Mouse (Mus musculus) spleen, adult 2 months (tissue): ENCODE data around the gene Afdn. TPM values are rescaled to one million over a fixed set of nuclear protein-coding genes. Genes with fewer than 3 reads are reported as not detected.

Source experiments
- DNase-seq, 2 experiments: peaks; one replicate each; pipeline versions ENCODE4 v3.0.0 to v3.0.0-alpha.2; 2012 to 2021; ENCODE audit warnings: low spot score in 2 of 2, low read depth in 1 of 2
- H3K27ac ChIP-seq: fragments of 200-500 bp; 2 replicates; pipeline ENCODE4 v1.5.1; 2012; ENCODE audit warnings: low read length, inconsistent platforms; ENCODE audit not compliant: insufficient read depth
- H3K27me3 ChIP-seq: fragments of 200-500 bp; 2 replicates; pipeline ENCODE4 v1.6.1; 2012; ENCODE audit warnings: mild to moderate bottlenecking, moderate library complexity, low read length, inconsistent platforms; ENCODE audit not compliant: control insufficient read depth, insufficient read depth
- H3K36me3 ChIP-seq: fragments of 200-500 bp; 2 replicates; pipeline ENCODE4 v1.6.1; 2012; ENCODE audit warnings: mild to moderate bottlenecking, low read length, inconsistent platforms; ENCODE audit not compliant: control insufficient read depth, insufficient read depth
- H3K4me1 ChIP-seq: fragments of 200-500 bp; 2 replicates; pipeline ENCODE4 v1.6.1; 2011; ENCODE audit warnings: inconsistent platforms; ENCODE audit not compliant: control insufficient read depth, insufficient read depth, insufficient read length
- H3K4me3 ChIP-seq: fragments of 200-500 bp; 2 replicates; pipeline ENCODE4 v1.5.1; 2011; ENCODE audit warnings: mild to moderate bottlenecking, inconsistent platforms; ENCODE audit not compliant: insufficient read depth, insufficient read length; ENCODE audit errors: extremely low read depth
- CTCF ChIP-seq: fragments of 200-500 bp; IDR thresholded peaks from 2 replicates; pipeline ENCODE4 v1.5.1; 2011; ENCODE audit warnings: mild to moderate bottlenecking, inconsistent platforms; ENCODE audit not compliant: insufficient read depth, insufficient read length, insufficient replicate concordance; ENCODE audit errors: extremely low read depth
- POLR2A ChIP-seq: fragments of 200-500 bp; IDR thresholded peaks from 2 replicates; pipeline ENCODE4 v1.6.1; 2011; ENCODE audit warnings: low read depth, low read length, inconsistent platforms
- WGBS: fragments of 180-500 bp; shearing (Covaris S2); methylation state at CpG from one replicate; pipeline ENCODE4 v1.1.7; 2018; 5-methylcytosine and 5-hydroxymethylcytosine counted together
- polyA plus RNA-seq: library from polyadenylated mRNA; depleted of rRNA; stranded (reverse); fragments of >200 nt; gene quantifications from 2 replicates; pipeline ENCODE4 v1.2.3, GENCODE M21; 2012

Afdn gene
- polyA plus RNA-seq, 1 experiment = 6.3 TPM

- Histone ChIP-seq H3K27ac (no peak overlapping the region), H3K4me1 (no peaks in the 10 kb centered on the region), H3K4me3 (no peak overlapping the region), H3K27me3 (no peaks in the 10 kb centered on the region), H3K36me3 (no peaks in the 10 kb centered on the region)
- no peak for DNase-seq
- TF ChIP-seq POLR2A = no peak
- TF ChIP-seq CTCF = no peak
- 83% methylated on average over 1 of the region's 1 CpGs for WGBS
Measured at GRCm38 (mm10) chr17:13855396-13855795, 95.1 kb downstream of the Afdn start.

- H3K4me3 ChIP-seq = no peak overlapping the region
- DNase-seq = no peak
- no peaks in the 10 kb centered on the region for H3K4me1 ChIP-seq
- H3K36me3 ChIP-seq = no peaks in the 10 kb centered on the region
- H3K27ac ChIP-seq = no peak overlapping the region
- WGBS = 89% methylated on average over 5 of the region's 5 CpGs
- no peak for TF ChIP-seq CTCF
- H3K27me3 ChIP-seq = no peaks in the 10 kb centered on the region
Measured at GRCm38 (mm10) chr17:13856429-13857090, 96.2 kb downstream of the Afdn start.

- no peak overlapping the region for H3K4me3 ChIP-seq
- DNase-seq = no peak
- TF ChIP-seq CTCF (no peak), POLR2A (no peak)
- no peaks in the 10 kb centered on the region for H3K36me3 ChIP-seq
- no peaks in the 10 kb centered on the region for H3K27me3 ChIP-seq
- H3K4me1 ChIP-seq = no peaks in the 10 kb centered on the region
- 90% methylated on average over 5 of the region's 5 CpGs for WGBS
- no peak overlapping the region for H3K27ac ChIP-seq
Measured at GRCm38 (mm10) chr17:13865340-13865739, 105.0 kb downstream of the Afdn start.

- Histone ChIP-seq H3K4me1 (no peaks in the 10 kb centered on the region), H3K36me3 (no peaks in the 10 kb centered on the region), H3K4me3 (no peak overlapping the region), H3K27me3 (no peaks in the 10 kb centered on the region), H3K27ac (no peak overlapping the region)
- WGBS = 84% methylated on average over 3 of the region's 3 CpGs
- TF ChIP-seq POLR2A (no peak), CTCF (no peak)
- DNase-seq = no peak
Measured at GRCm38 (mm10) chr17:13866951-13867351, 106.6 kb downstream of the Afdn start.

GRCm38 (mm10) chr17:13867475-13867874 is 107.1 kb downstream of the Afdn start:
- no peak overlapping the region for H3K4me3 ChIP-seq
- H3K27me3 ChIP-seq = no peaks in the 10 kb centered on the region
- H3K27ac ChIP-seq = no peak overlapping the region
- no peaks in the 10 kb centered on the region for H3K4me1 ChIP-seq
- no peak for DNase-seq
- H3K36me3 ChIP-seq = no peaks in the 10 kb centered on the region
- TF ChIP-seq CTCF = no peak
- TF ChIP-seq POLR2A = no peak
- 75% methylated on average over 6 of the region's 6 CpGs for WGBS

GRCm38 (mm10) chr17:13870236-13870635 is 109.9 kb downstream of the Afdn start:
- Histone ChIP-seq H3K36me3 (no peaks in the 10 kb centered on the region), H3K4me1 (no peaks in the 10 kb centered on the region), H3K27me3 (no peaks in the 10 kb centered on the region), H3K27ac (no peak overlapping the region), H3K4me3 (no peak overlapping the region)
- TF ChIP-seq CTCF = no peak
- 78% methylated on average over 1 of the region's 1 CpGs for WGBS
- DNase-seq = no peak

GRCm38 (mm10) chr17:13874245-13874644 is 113.9 kb downstream of the Afdn start:
- TF ChIP-seq POLR2A = no peak
- DNase-seq = no peak
- H3K36me3 ChIP-seq = no peaks in the 10 kb centered on the region
- H3K4me1 ChIP-seq = no peaks in the 10 kb centered on the region
- H3K4me3 ChIP-seq = no peak overlapping the region
- WGBS = 82% methylated on average over 1 of the region's 1 CpGs
- H3K27me3 ChIP-seq = no peaks in the 10 kb centered on the region
- no peak overlapping the region for H3K27ac ChIP-seq
